Mouse (Mus musculus): ENCODE measurements around the gene Frmpd2.
A peak's percentile ranks its signal among the peaks of the same experiment; 100 is the strongest.

DNA sequence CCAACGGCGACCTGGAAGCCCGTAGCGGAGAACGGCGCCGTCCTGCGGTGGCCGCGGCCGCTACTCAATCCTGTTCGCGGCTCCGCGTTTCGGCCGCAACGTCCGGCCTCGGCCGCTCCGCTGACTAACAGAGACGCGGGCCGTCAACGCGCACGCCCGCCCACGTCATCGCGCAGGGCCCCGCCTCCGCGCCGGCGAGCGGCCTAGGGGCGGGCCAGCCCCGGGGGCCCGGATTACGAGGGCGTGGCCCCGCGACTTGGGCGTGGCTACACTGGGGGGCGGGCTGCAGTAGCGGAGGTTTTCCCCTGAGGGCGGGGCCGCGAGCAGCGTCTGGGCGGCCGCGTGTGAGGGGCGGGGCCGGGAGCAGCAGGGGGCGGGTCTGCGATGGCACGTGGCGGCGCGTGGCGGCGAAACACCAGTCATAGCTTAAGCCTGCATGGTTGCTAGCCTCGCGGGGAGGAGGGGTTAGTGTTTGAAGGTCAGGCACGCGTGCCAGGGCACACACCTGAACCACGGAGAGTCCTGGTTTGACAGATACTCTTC is 24.4 kb upstream of the Frmpd2 start, which contains the start of gene Mapk8:
- TF ChIP-seq CTCF (IDR thresholded peaks at IDR 0.05; ENCODE audit: low read depth, low read length) (no peak), EP300 (IDR thresholded peaks at IDR 0.05; ENCODE audit: insufficient read depth, low read depth, low read length) (0 out of 2 replicates have a peak, but pooled peaks have one; percentile 17), POLR2A (IDR thresholded peaks at IDR 0.05; ENCODE audit: insufficient read depth, low read length) (peak; percentile 48)

Measured in ES-Bruce4 (cell line).